ENCODE assay signal across 20 mouse cellular contexts in the genomic region with DNA sequence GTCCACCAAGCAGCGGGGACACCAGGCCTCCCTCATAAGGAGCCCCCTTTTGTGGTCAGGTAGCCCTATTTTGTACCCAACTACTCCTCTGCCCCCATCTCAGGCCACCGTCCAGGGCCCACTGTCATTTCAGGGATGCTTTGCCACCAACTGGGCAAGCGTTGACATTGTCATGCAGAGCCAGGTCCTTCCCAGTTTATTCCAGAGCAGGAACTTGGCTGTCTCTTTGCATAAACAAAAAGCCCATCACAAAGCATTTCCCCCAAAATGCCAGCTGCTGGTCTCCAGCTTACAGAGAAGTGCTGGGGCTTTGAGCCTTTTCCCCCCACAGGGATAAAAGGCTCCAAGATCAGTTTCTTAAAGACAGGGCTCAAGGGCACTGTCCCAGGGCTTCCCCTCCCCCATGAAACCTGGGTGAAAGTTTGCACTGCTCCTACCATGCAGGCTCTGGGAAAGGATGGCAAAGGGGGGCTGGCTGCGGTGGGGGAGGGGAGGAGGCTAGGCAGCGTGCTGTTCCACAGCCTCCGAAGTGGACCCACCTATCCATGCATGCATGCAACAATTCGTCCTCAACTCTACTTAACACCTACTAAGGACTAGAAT.
A peak's percentile ranks its signal among the peaks of the same experiment; 100 is the strongest.
DNase-seq lines count a peak whose midpoint lies in the region; ATAC-seq and TF ChIP-seq lines count a peak whose summit lies in the region.
"Had no signal": no experiment of that assay in that cellular context is flagged by ENCODE, and none has a peak within 500 bp of the region (broad histone marks: within the 10 kb centered on the region; RNA-seq: fewer than 3 reads in every experiment).

No protein-coding gene starts in this region.

- WGBS in hindbrain, embryonic 14.5 days: 28% methylated on average over 7 of the region's 7 CpGs
- 28% methylated on average over 7 of the region's 7 CpGs for WGBS in hindbrain, embryonic 13.5 days
- WGBS in lung, embryonic 14.5 days: 31% methylated on average over 7 of the region's 7 CpGs
- 19% methylated on average over 7 of the region's 7 CpGs for WGBS in midbrain, postnatal 0 days
- 32% methylated on average over 7 of the region's 7 CpGs for whole genome bisulfite sequencing in heart, embryonic 11.5 days (ENCODE audit: insufficient replicate concordance)

- TF ChIP-seq CTCF in lung, embryonic 14.5 days (IDR thresholded peaks at IDR 0.05; ENCODE audit: low read depth): no peak
- TF ChIP-seq CTCF in midbrain, postnatal 0 days (IDR thresholded peaks at IDR 0.05): no peak

- no peak overlapping the region for H3K9ac ChIP-seq in hindbrain, embryonic 14.5 days
- no peak overlapping the region for H3K9ac ChIP-seq in hindbrain, embryonic 13.5 days
- no peak overlapping the region for H3K9ac ChIP-seq in lung, embryonic 14.5 days
- no peak overlapping the region for H3K9ac ChIP-seq in midbrain, postnatal 0 days (replicated peaks; ENCODE audit: low read length, poor library complexity, severe bottlenecking)
- no peak overlapping the region for H3K9ac ChIP-seq in heart, embryonic 11.5 days (ENCODE audit: low read depth, low read length)
- H3K9ac ChIP-seq: embryonic facial prominence, embryonic 13.5 days; forebrain, embryonic 12.5 days; heart, embryonic 12.5 days; intestine, embryonic 15.5 days had no signal

- no peak overlapping the region for H3K4me2 ChIP-seq in hindbrain, embryonic 14.5 days (replicated peaks)
- H3K4me2 ChIP-seq in hindbrain, embryonic 13.5 days: no peak overlapping the region
- no peak overlapping the region for H3K4me2 ChIP-seq in lung, embryonic 14.5 days
- no peak overlapping the region for H3K4me2 ChIP-seq in midbrain, postnatal 0 days (ENCODE audit: low read depth, low read length, poor library complexity, severe bottlenecking)
- no peak overlapping the region for H3K4me2 ChIP-seq in heart, embryonic 11.5 days
- H3K4me2 ChIP-seq: embryonic facial prominence, embryonic 13.5 days; forebrain, embryonic 12.5 days; heart, embryonic 12.5 days; intestine, embryonic 15.5 days had no signal

- H3K9me3 ChIP-seq in hindbrain, embryonic 14.5 days (ENCODE audit: control insufficient read depth, low read length): no peaks in the 10 kb centered on the region
- no peaks in the 10 kb centered on the region for H3K9me3 ChIP-seq in hindbrain, embryonic 13.5 days
- H3K9me3 ChIP-seq in lung, embryonic 14.5 days (ENCODE audit: low read depth, low read length): no peaks in the 10 kb centered on the region
- H3K9me3 ChIP-seq in midbrain, postnatal 0 days (ENCODE audit: low read length): no peaks in the 10 kb centered on the region
- H3K9me3 ChIP-seq in heart, embryonic 11.5 days (replicated peaks; ENCODE audit: control insufficient read depth, low read length): no peaks in the 10 kb centered on the region
- H3K9me3 ChIP-seq: embryonic facial prominence, embryonic 13.5 days; forebrain, embryonic 12.5 days; heart, embryonic 12.5 days; intestine, embryonic 15.5 days had no signal

- H3K4me1 ChIP-seq in hindbrain, embryonic 14.5 days (replicated peaks; ENCODE audit: control insufficient read depth, insufficient read depth, low read length): 0 out of 2 replicates have a peak, but pooled peaks cover 1% of the 10 kb centered on the region
- H3K4me1 ChIP-seq in hindbrain, embryonic 13.5 days (replicated peaks): peaks cover 10% of the 10 kb centered on the region
- H3K4me1 ChIP-seq in lung, embryonic 14.5 days (ENCODE audit: insufficient read depth): no peaks in the 10 kb centered on the region
- H3K4me1 ChIP-seq in midbrain, postnatal 0 days (ENCODE audit: insufficient read depth, low read length): no peaks in the 10 kb centered on the region
- H3K4me1 ChIP-seq in heart, embryonic 11.5 days (ENCODE audit: control insufficient read depth, insufficient read depth, low read length): 0 out of 2 replicates have a peak, but pooled peaks cover 3% of the 10 kb centered on the region
- H3K4me1 ChIP-seq: heart, embryonic 12.5 days; intestine, embryonic 15.5 days had no signal

- H3K36me3 ChIP-seq in hindbrain, embryonic 14.5 days (replicated peaks; ENCODE audit: control insufficient read depth, insufficient read depth): no peaks in the 10 kb centered on the region
- no peaks in the 10 kb centered on the region for H3K36me3 ChIP-seq in hindbrain, embryonic 13.5 days
- H3K36me3 ChIP-seq in lung, embryonic 14.5 days (ENCODE audit: insufficient read depth): no peaks in the 10 kb centered on the region
- no peaks in the 10 kb centered on the region for H3K36me3 ChIP-seq in midbrain, postnatal 0 days (ENCODE audit: insufficient read depth, low read length)
- H3K36me3 ChIP-seq in heart, embryonic 11.5 days (ENCODE audit: control insufficient read depth, insufficient read depth, low read length): no peaks in the 10 kb centered on the region
- H3K36me3 ChIP-seq: embryonic facial prominence, embryonic 13.5 days; forebrain, embryonic 12.5 days; heart, embryonic 12.5 days; intestine, embryonic 15.5 days had no signal

- no peak overlapping the region for H3K4me3 ChIP-seq in hindbrain, embryonic 14.5 days (replicated peaks; ENCODE audit: low read length)
- no peak overlapping the region for H3K4me3 ChIP-seq in hindbrain, embryonic 13.5 days
- H3K4me3 ChIP-seq in lung, embryonic 14.5 days (ENCODE audit: low read depth, low read length): no peak overlapping the region
- no peak overlapping the region for H3K4me3 ChIP-seq in midbrain, postnatal 0 days (ENCODE audit: low read depth, low read length)
- no peak overlapping the region for H3K4me3 ChIP-seq in heart, embryonic 11.5 days (ENCODE audit: low read depth, low read length)
- H3K4me3 ChIP-seq: embryonic facial prominence, embryonic 13.5 days; forebrain, embryonic 12.5 days; heart, embryonic 12.5 days; intestine, embryonic 15.5 days had no signal

- H3K27ac ChIP-seq in hindbrain, embryonic 14.5 days: no peak overlapping the region
- no peak overlapping the region for H3K27ac ChIP-seq in hindbrain, embryonic 13.5 days
- H3K27ac ChIP-seq in lung, embryonic 14.5 days (ENCODE audit: low read depth): no peak overlapping the region
- H3K27ac ChIP-seq in midbrain, postnatal 0 days (ENCODE audit: low read depth, low read length): no peak overlapping the region
- H3K27ac ChIP-seq in heart, embryonic 11.5 days (ENCODE audit: low read depth, low read length): no peak overlapping the region
- H3K27ac ChIP-seq: embryonic facial prominence, embryonic 13.5 days; forebrain, embryonic 12.5 days; intestine, embryonic 15.5 days had no signal

- H3K27me3 ChIP-seq in hindbrain, embryonic 14.5 days (ENCODE audit: control insufficient read depth, insufficient read depth, low read length): no peaks in the 10 kb centered on the region
- no peaks in the 10 kb centered on the region for H3K27me3 ChIP-seq in hindbrain, embryonic 13.5 days
- no peaks in the 10 kb centered on the region for H3K27me3 ChIP-seq in lung, embryonic 14.5 days (ENCODE audit: insufficient read depth, low read length)
- H3K27me3 ChIP-seq in midbrain, postnatal 0 days (ENCODE audit: insufficient read depth, low read length): no peaks in the 10 kb centered on the region
- H3K27me3 ChIP-seq in heart, embryonic 11.5 days (ENCODE audit: control insufficient read depth, insufficient read depth, low read length): peaks cover 2% of the 10 kb centered on the region; the same call in 1 of the 2 replicates
- H3K27me3 ChIP-seq: embryonic facial prominence, embryonic 13.5 days; forebrain, embryonic 12.5 days; intestine, embryonic 15.5 days; Patski had no signal

- DNase-seq in hindbrain, embryonic 14.5 days (ENCODE audit: low spot score): no peak
- peak; percentile 36 for DNase-seq in lung, embryonic 14.5 days
- DNase-seq in lung, postnatal 10 days: no peak
- DNase-seq in retina, postnatal 1 day: peak; percentile 13
- no peak for DNase-seq in retina, embryonic 14.5 days (ENCODE audit: low spot score)
- DNase-seq in midbrain, postnatal 0 days (ENCODE audit: low spot score): peak; percentile 67
- DNase-seq: adrenal gland, postnatal 10 days; cerebellum, adult 11-12 months; cerebellum, adult 9-10 months; cerebellum, postnatal 25 days; gastrocnemius, postnatal 36 days; heart, adult 18-20 months; kidney, adult 18-20 months had no signal

- peak; percentile 46; the same call in 1 of the 2 replicates for ATAC-seq in hindbrain, embryonic 14.5 days (ENCODE audit: low FRiP score)
- no peak for ATAC-seq in hindbrain, embryonic 13.5 days (ENCODE audit: low FRiP score)
- no peak for ATAC-seq in lung, embryonic 14.5 days (ENCODE audit: insufficient read depth)
- ATAC-seq in midbrain, postnatal 0 days (ENCODE audit: low FRiP score): no peak; the same call in 1 of the 2 replicates
- ATAC-seq in heart, embryonic 11.5 days (replicated peaks; ENCODE audit: insufficient number of reproducible peaks, low FRiP score, low TSS enrichment): no peak
- ATAC-seq: intestine, embryonic 15.5 days; Patski had no signal

Comparison
In these comparisons a context has a peak if more than half of its experiments do, and no peak if none do; other contexts are left out.
1. DNase-seq: peak in lung, embryonic 14.5 days (single experiment), retina, postnatal 1 day (single experiment) and midbrain, postnatal 0 days (single experiment); none in hindbrain, embryonic 14.5 days (single experiment), lung, postnatal 10 days (single experiment) and retina, embryonic 14.5 days (single experiment).